Mouse (Mus musculus): Measurements from ENCODE around the gene Lrg1. TPM values are rescaled to one million over a fixed set of nuclear protein-coding genes. Genes with fewer than 3 reads are reported as not detected.

Lrg1 gene
- polyA plus RNA-seq, 1 experiment from 2014 or later: 0.19 TPM

DNA sequence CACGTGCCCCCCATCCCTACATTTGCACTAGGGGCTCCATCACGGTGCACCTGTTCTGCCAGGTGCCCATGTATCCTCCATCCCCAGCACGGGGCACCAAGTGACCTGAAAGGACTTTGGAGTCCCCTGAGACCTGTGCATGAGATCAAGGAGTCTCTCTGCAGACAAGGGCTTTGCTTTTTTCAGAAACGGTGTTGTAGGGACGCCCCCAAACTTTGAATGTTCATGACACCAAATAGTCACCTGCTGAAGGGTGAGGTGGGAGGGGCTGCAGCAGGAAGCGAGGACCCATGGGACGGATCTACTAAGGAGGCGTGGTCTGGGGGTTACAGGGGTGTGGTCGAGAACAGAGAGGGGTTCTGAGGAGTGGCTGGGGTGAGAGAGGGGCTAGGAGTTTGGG, 26.5 kb upstream of the Lrg1 start:
- Histone ChIP-seq H3K27ac (replicated peaks) (no peak overlapping the region), H3K4me1 (peaks cover 12% of the 10 kb centered on the region), H3K36me3 (no peaks in the 10 kb centered on the region), H3K27me3 (peaks cover 37% of the 10 kb centered on the region), H3K4me3 (peak overlapping the region; percentile 25), H3K9me3 (no peaks in the 10 kb centered on the region), H3K4me2 (replicated peaks) (peak overlapping the region; percentile 41), H3K9ac (replicated peaks) (no peak overlapping the region)
- ATAC-seq (replicated peaks): no peak
- WGBS: 19% methylated on average over 9 of the region's 9 CpGs

GRCm38 (mm10) chr17:56147420-56147819, 25.6 kb upstream of the Lrg1 start:
- Histone ChIP-seq H3K4me3 (no peak overlapping the region), H3K4me1 (peaks cover 14% of the 10 kb centered on the region), H3K9ac (replicated peaks) (no peak overlapping the region), H3K27ac (replicated peaks) (no peak overlapping the region), H3K36me3 (no peaks in the 10 kb centered on the region), H3K27me3 (peaks cover 39% of the 10 kb centered on the region), H3K4me2 (replicated peaks) (no peak overlapping the region), H3K9me3 (no peaks in the 10 kb centered on the region)
- WGBS: 76% methylated on average over 12 of the region's 12 CpGs
- no peak for ATAC-seq (replicated peaks)

- 25% methylated on average over 9 of the region's 9 CpGs for WGBS
- H3K4me2 ChIP-seq (replicated peaks): no peak overlapping the region
Observed at GRCm38 (mm10) chr17:56146131-56146530, 24.3 kb upstream of the Lrg1 start.

DNA sequence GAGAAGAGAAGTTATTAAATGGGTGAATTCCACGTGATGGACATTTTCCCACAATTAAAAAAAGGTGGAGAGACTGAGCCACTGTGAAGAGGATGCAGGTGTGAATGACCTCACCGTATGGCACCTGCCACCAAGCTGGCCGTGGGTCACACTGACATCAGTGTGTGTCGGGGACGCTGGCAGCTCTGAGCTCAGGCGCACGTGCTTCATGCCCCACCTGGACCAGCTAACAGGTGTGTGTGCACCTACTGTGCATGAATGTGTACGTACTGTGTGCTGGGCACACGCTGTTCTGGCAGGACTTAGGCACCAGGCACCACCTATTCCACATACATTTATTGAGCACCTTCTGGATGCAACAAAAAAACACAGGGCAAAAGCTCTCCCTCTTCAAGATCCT, 22.7 kb upstream of the Lrg1 start:
- Histone ChIP-seq H3K9me3 (no peaks in the 10 kb centered on the region), H3K4me1 (peaks cover 32% of the 10 kb centered on the region), H3K4me3 (no peak overlapping the region), H3K9ac (replicated peaks) (no peak overlapping the region), H3K27me3 (peaks cover 37% of the 10 kb centered on the region), H3K4me2 (replicated peaks) (no peak overlapping the region), H3K27ac (replicated peaks) (no peak overlapping the region), H3K36me3 (no peaks in the 10 kb centered on the region)
- ATAC-seq (replicated peaks): no peak
- WGBS: 73% methylated on average over 9 of the region's 9 CpGs

More at GRCm38 (mm10) chr17:56146131-56146530, 24.3 kb upstream of the Lrg1 start:
- Histone ChIP-seq H3K4me1 (peaks cover 27% of the 10 kb centered on the region), H3K4me3 (no peak overlapping the region), H3K27me3 (peaks cover 45% of the 10 kb centered on the region), H3K9me3 (no peaks in the 10 kb centered on the region), H3K36me3 (no peaks in the 10 kb centered on the region), H3K9ac (replicated peaks) (no peak overlapping the region), H3K27ac (replicated peaks) (no peak overlapping the region)
- ATAC-seq (replicated peaks): no peak

- Histone ChIP-seq H3K27me3 (peaks cover 18% of the 10 kb centered on the region; the same call in 1 of the 2 replicates), H3K9ac (replicated peaks) (peak overlapping the region; percentile 43), H3K4me2 (replicated peaks) (peak overlapping the region; percentile 64), H3K9me3 (no peaks in the 10 kb centered on the region), H3K4me1 (peaks cover 38% of the 10 kb centered on the region), H3K27ac (replicated peaks) (0 out of 2 replicates have a peak overlapping the region, but pooled peaks have one; percentile 2), H3K4me3 (peak overlapping the region; percentile 51), H3K36me3 (no peaks in the 10 kb centered on the region)
- 1% methylated on average over 36 of the region's 47 CpGs for WGBS
- peak; percentile 36 for ATAC-seq (replicated peaks)
Observed at GRCm38 (mm10) chr17:56141702-56142605, 20.2 kb upstream of the Lrg1 start.

- WGBS: under 1% methylated on average over 79 of the region's 79 CpGs
- Histone ChIP-seq H3K4me3 (peak within 1 kb of the TSS; percentile 84), H3K9ac (replicated peaks) (peak within 1 kb of the TSS; percentile 76), H3K27me3 (peaks cover 14% of the 10 kb centered on the region; the same call in 1 of the 2 replicates), H3K36me3 (no peaks in the 10 kb centered on the region), H3K27ac (replicated peaks) (peak within 1 kb of the TSS; percentile 77), H3K4me2 (replicated peaks) (peak within 1 kb of the TSS; percentile 77), H3K4me1 (peaks cover 39% of the 10 kb centered on the region), H3K9me3 (no peaks in the 10 kb centered on the region)
- peak; percentile 50 for ATAC-seq (replicated peaks)
Observed at GRCm38 (mm10) chr17:56139858-56140595, 18.2 kb upstream of the Lrg1 start, which contains the start of gene Sema6b. TSS of gene Sema6b (minus strand) at chr17:56140343.

DNA sequence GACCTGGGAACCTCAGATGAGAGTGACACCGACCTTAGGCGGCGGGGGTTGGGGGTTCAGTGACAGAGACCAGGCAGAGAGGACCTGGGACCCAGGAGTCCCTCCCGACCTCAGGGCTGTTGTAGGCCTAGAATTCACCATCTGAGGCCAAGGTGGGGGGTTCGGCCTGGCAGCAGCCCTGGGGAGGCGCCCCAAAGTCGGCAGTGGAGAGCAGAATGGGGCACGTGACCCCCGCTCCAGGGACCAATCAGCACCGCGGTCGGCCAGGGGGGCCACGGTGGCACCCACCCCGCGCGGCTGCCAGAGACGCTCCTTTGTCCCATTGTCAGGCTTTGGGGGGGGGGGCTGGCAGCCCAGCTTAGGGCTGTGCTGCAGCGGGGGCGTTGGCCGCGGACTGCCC, 17.6 kb upstream of the Lrg1 start:
- H3K4me2 ChIP-seq (replicated peaks): peak overlapping the region; percentile 77
- H3K36me3 ChIP-seq: no peaks in the 10 kb centered on the region
- WGBS: 5% methylated on average over 18 of the region's 21 CpGs
- H3K4me1 ChIP-seq: peaks cover 46% of the 10 kb centered on the region
- peak overlapping the region; percentile 76 for H3K9ac ChIP-seq (replicated peaks)
- ATAC-seq (replicated peaks): peak; percentile 47
- peak overlapping the region; percentile 77; the same call in 1 of the 2 replicates for H3K27ac ChIP-seq (replicated peaks)
- H3K27me3 ChIP-seq: peaks cover 14% of the 10 kb centered on the region; the same call in 1 of the 2 replicates
- H3K9me3 ChIP-seq: no peaks in the 10 kb centered on the region
- H3K4me3 ChIP-seq: peak overlapping the region; percentile 84

DNA sequence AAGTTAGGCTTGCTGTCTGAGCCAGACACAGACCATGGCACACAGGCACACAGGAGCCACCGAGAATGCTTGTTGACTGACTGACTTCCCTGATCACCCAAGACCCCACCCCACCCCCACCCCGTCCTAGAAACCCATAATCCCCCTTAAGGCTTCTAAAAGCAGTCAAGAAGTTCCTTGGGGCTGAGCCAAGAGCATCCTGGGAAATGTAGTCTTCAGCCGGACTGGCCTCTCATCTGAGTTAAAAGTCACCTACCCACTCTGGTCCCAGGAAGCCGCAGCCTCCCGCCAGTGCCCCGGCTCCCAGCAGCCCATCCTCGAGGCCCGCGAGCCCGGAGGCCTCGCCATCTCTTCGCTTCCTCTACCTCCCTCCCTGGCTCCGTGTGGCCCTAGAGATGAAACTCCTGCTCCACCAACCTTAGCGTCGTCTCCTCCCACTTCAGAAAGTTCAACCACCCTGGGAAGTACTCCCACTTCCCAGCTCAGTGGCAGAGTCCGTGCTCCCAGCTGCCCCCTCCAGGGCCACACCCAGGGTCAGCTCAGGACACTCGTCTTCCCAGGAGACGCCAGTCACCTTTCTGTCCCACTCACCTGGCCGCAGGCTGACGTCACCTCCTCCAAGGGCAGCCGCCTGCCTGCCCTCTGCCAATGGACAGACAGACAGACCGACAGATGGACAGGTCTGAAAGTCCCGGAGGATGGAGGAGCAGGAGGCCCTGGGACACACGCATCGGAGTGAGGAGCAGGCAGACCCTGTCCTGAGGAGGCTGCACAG, 16.2 kb upstream of the Lrg1 start:
- Histone ChIP-seq H3K9me3 (no peaks in the 10 kb centered on the region), H3K36me3 (no peaks in the 10 kb centered on the region), H3K4me3 (peak overlapping the region; percentile 84), H3K27ac (replicated peaks) (no peak overlapping the region), H3K4me1 (peaks cover 55% of the 10 kb centered on the region), H3K4me2 (replicated peaks) (peak overlapping the region; percentile 77), H3K27me3 (peaks cover 14% of the 10 kb centered on the region; the same call in 1 of the 2 replicates), H3K9ac (replicated peaks) (peak overlapping the region; percentile 35; the same call in 1 of the 2 replicates)
- 18% methylated on average over 25 of the region's 25 CpGs for WGBS
- ATAC-seq (replicated peaks): no peak

DNA sequence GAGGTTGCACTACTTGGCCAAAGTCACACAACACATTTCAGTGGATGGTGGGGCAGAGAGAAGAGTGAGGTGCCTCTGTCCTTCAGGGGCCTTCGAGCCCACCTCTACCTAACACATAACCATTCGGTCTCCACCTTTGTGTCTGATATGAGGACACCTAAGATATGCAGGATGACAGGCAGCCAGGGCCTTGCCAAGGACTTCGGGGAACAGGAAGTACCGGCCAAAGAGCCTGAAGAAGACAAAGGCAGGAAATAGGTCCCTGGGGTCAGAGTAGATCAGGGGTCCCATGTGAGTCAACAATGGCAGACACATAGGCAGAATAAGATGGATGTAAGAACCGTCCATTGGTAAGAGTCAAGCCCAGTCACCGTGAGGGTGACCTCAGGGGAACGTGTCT, 14.8 kb upstream of the Lrg1 start:
- Histone ChIP-seq H3K9me3 (no peaks in the 10 kb centered on the region), H3K4me2 (replicated peaks) (no peak overlapping the region), H3K9ac (replicated peaks) (no peak overlapping the region), H3K27ac (replicated peaks) (no peak overlapping the region), H3K36me3 (no peaks in the 10 kb centered on the region), H3K27me3 (peaks cover 10% of the 10 kb centered on the region; the same call in 1 of the 2 replicates), H3K4me1 (peaks cover 46% of the 10 kb centered on the region), H3K4me3 (no peak overlapping the region)
- ATAC-seq (replicated peaks): no peak
- 84% methylated on average over 7 of the region's 7 CpGs for WGBS

GRCm38 (mm10) chr17:56134463-56134971, 12.7 kb upstream of the Lrg1 start:
- Histone ChIP-seq H3K9ac (replicated peaks) (no peak overlapping the region), H3K27ac (replicated peaks) (no peak overlapping the region), H3K9me3 (no peaks in the 10 kb centered on the region), H3K27me3 (no peaks in the 10 kb centered on the region), H3K4me3 (no peak overlapping the region), H3K4me2 (replicated peaks) (peak overlapping the region; percentile 37), H3K4me1 (peaks cover 36% of the 10 kb centered on the region), H3K36me3 (peaks cover 15% of the 10 kb centered on the region)
- 0 out of 2 replicates have a peak, but pooled peaks have one; percentile 9 for ATAC-seq (replicated peaks)
- 2% methylated on average over 27 of the region's 27 CpGs for WGBS
